Mouse (Mus musculus): ENCODE data around the gene Fbxo8. TPM values are rescaled to one million over a fixed set of nuclear protein-coding genes. Genes with fewer than 3 reads are reported as not detected.

Gene Fbxo8
- polyA plus RNA-seq, 1 experiment, result 10.2 TPM

DNA sequence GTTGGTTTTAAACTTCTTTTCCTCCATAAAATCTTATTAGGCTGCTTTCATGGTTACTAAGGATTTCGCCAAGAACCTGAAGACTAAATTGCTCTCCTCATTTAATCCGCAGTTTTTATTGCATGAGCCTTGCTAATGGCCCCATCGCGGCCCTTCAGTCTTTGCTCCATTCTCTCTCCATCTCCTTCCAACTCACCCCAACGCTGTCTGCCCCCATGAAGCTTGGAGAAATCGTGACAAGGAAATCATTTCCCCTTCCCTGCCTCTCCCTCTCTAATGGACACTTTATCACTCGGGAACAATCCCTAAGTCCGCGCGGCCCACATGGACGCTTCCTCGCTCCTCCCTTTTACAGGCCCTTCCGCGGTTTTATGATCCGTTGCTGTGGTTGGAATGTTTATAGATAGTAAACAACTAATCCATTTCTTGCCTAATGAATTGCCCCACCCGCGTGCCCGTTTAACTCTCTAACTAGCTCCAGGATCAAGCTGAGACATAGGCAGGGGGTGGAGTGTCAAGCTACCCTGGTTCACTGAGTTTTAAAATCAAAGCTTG lies 71.7 kb downstream of the Fbxo8 start:
- TF ChIP-seq MYOG (IDR thresholded peaks at IDR 0.05; ENCODE audit: control insufficient read depth in 1 of 3, insufficient read depth in 1 of 3, insufficient read length in 2 of 3, low read depth in 2 of 3), result no peak
- no peak for TF ChIP-seq E2F4 (IDR thresholded peaks at IDR 0.05; ENCODE audit: insufficient read depth)
- no peak for TF ChIP-seq MAX (IDR thresholded peaks at IDR 0.05; ENCODE audit: low read depth)
- TF ChIP-seq POLR2A (IDR thresholded peaks at IDR 0.05; ENCODE audit: insufficient read length, low read depth), result no peak
- no peak for TF ChIP-seq REST (IDR thresholded peaks at IDR 0.05; ENCODE audit: insufficient read depth, insufficient read length)
- TF ChIP-seq POLR2AphosphoS2 (IDR thresholded peaks at IDR 0.05; ENCODE audit: insufficient read length, low read depth), result no peak
- TF ChIP-seq SRF (IDR thresholded peaks at IDR 0.05; ENCODE audit: control insufficient read depth, insufficient read length, low read depth), result no peak
- TF ChIP-seq MYOD1 (IDR thresholded peaks at IDR 0.05; ENCODE audit: control insufficient read depth in 1 of 3, insufficient read length in 2 of 3, low read depth in 2 of 3), result no peak
- no peak for TF ChIP-seq TCF3 (IDR thresholded peaks at IDR 0.05; ENCODE audit: insufficient read length, low read depth)
- no peak for TF ChIP-seq TCF12 (IDR thresholded peaks at IDR 0.05; ENCODE audit: insufficient read depth, poor library complexity, severe bottlenecking)
- TF ChIP-seq CEBPB (IDR thresholded peaks at IDR 0.05; ENCODE audit: insufficient read depth, poor library complexity, severe bottlenecking), result no peak
- no peak for TF ChIP-seq USF1 (IDR thresholded peaks at IDR 0.05; ENCODE audit: low read depth)
- no peaks in the 10 kb centered on the region for H3K79me2 ChIP-seq (ENCODE audit: control insufficient read depth, insufficient read depth)
- H3K4me3 ChIP-seq, result no peak overlapping the region
- no peaks in the 10 kb centered on the region for H3K36me3 ChIP-seq (ENCODE audit: control insufficient read depth, insufficient read depth)
- peaks cover 33% of the 10 kb centered on the region for H3K27me3 ChIP-seq (ENCODE audit: control insufficient read depth, insufficient read depth, insufficient read length)
- H3K4me2 ChIP-seq (ENCODE audit: low read depth), result no peak overlapping the region
- no peak overlapping the region for H3ac ChIP-seq (ENCODE audit: control insufficient read depth, insufficient read length)

GRCm38 (mm10) chr8:56623346-56623745 lies 72.5 kb downstream of the Fbxo8 start:
- Histone ChIP-seq H3K36me3 (ENCODE audit: control insufficient read depth, insufficient read depth) (no peaks in the 10 kb centered on the region), H3K79me2 (ENCODE audit: control insufficient read depth, insufficient read depth) (no peaks in the 10 kb centered on the region), H3K4me2 (ENCODE audit: low read depth) (no peak overlapping the region), H3K4me3 (no peak overlapping the region), H3ac (ENCODE audit: control insufficient read depth, insufficient read length) (no peak overlapping the region), H3K27me3 (ENCODE audit: control insufficient read depth, insufficient read depth, insufficient read length) (peaks cover 33% of the 10 kb centered on the region)
- TF ChIP-seq TCF12 (IDR thresholded peaks at IDR 0.05; ENCODE audit: insufficient read depth, poor library complexity, severe bottlenecking) (no peak), POLR2A (IDR thresholded peaks at IDR 0.05; ENCODE audit: insufficient read length, low read depth) (no peak)

- H3K4me2 ChIP-seq (ENCODE audit: low read depth), result peak overlapping the region; percentile 32
- no peak for TF ChIP-seq MAX (IDR thresholded peaks at IDR 0.05; ENCODE audit: low read depth)
- no peak for TF ChIP-seq POLR2A (IDR thresholded peaks at IDR 0.05; ENCODE audit: insufficient read length, low read depth)
- TF ChIP-seq POLR2AphosphoS2 (IDR thresholded peaks at IDR 0.05; ENCODE audit: insufficient read length, low read depth), result no peak
- no peak for TF ChIP-seq TCF3 (IDR thresholded peaks at IDR 0.05; ENCODE audit: insufficient read length, low read depth)
- TF ChIP-seq CEBPB (IDR thresholded peaks at IDR 0.05; ENCODE audit: insufficient read depth, poor library complexity, severe bottlenecking), result no peak
- no peak for TF ChIP-seq SRF (IDR thresholded peaks at IDR 0.05; ENCODE audit: control insufficient read depth, insufficient read length, low read depth)
- TF ChIP-seq MYOG (IDR thresholded peaks at IDR 0.05; ENCODE audit: control insufficient read depth in 1 of 3, insufficient read depth in 1 of 3, insufficient read length in 2 of 3, low read depth in 2 of 3), result no peak
- no peak for TF ChIP-seq MYOD1 (IDR thresholded peaks at IDR 0.05; ENCODE audit: control insufficient read depth in 1 of 3, insufficient read length in 2 of 3, low read depth in 2 of 3)
- TF ChIP-seq REST (IDR thresholded peaks at IDR 0.05; ENCODE audit: insufficient read depth, insufficient read length), result no peak
- no peak for TF ChIP-seq E2F4 (IDR thresholded peaks at IDR 0.05; ENCODE audit: insufficient read depth)
- TF ChIP-seq TCF12 (IDR thresholded peaks at IDR 0.05; ENCODE audit: insufficient read depth, poor library complexity, severe bottlenecking), result no peak
- no peak for TF ChIP-seq USF1 (IDR thresholded peaks at IDR 0.05; ENCODE audit: low read depth)
Observed at GRCm38 (mm10) chr8:56629160-56629559, 78.3 kb downstream of the Fbxo8 start.

GRCm38 (mm10) chr8:56639277-56639676 lies 88.4 kb downstream of the Fbxo8 start:
- H3K4me2 ChIP-seq (ENCODE audit: low read depth), result no peak overlapping the region
- H3K36me3 ChIP-seq (ENCODE audit: control insufficient read depth, insufficient read depth), result no peaks in the 10 kb centered on the region
- H3K27me3 ChIP-seq (ENCODE audit: control insufficient read depth, insufficient read depth, insufficient read length), result no peaks in the 10 kb centered on the region
- H3ac ChIP-seq (ENCODE audit: control insufficient read depth, insufficient read length), result no peak overlapping the region
- H3K79me2 ChIP-seq (ENCODE audit: control insufficient read depth, insufficient read depth), result no peaks in the 10 kb centered on the region
- H3K4me3 ChIP-seq, result no peak overlapping the region
- TF ChIP-seq POLR2A (IDR thresholded peaks at IDR 0.05; ENCODE audit: insufficient read length, low read depth) (no peak), MAX (IDR thresholded peaks at IDR 0.05; ENCODE audit: low read depth) (no peak), SRF (IDR thresholded peaks at IDR 0.05; ENCODE audit: control insufficient read depth, insufficient read length, low read depth) (no peak), USF1 (IDR thresholded peaks at IDR 0.05; ENCODE audit: low read depth) (no peak), POLR2AphosphoS2 (IDR thresholded peaks at IDR 0.05; ENCODE audit: insufficient read length, low read depth) (no peak), E2F4 (IDR thresholded peaks at IDR 0.05; ENCODE audit: insufficient read depth) (no peak), REST (IDR thresholded peaks at IDR 0.05; ENCODE audit: insufficient read depth, insufficient read length) (no peak), CEBPB (IDR thresholded peaks at IDR 0.05; ENCODE audit: insufficient read depth, poor library complexity, severe bottlenecking) (no peak), MYOG (IDR thresholded peaks at IDR 0.05; ENCODE audit: control insufficient read depth in 1 of 3, insufficient read depth in 1 of 3, insufficient read length in 2 of 3, low read depth in 2 of 3) (no peak), TCF3 (IDR thresholded peaks at IDR 0.05; ENCODE audit: insufficient read length, low read depth) (no peak), MYOD1 (IDR thresholded peaks at IDR 0.05; ENCODE audit: control insufficient read depth in 1 of 3, insufficient read length in 2 of 3, low read depth in 2 of 3) (no peak), TCF12 (IDR thresholded peaks at IDR 0.05; ENCODE audit: insufficient read depth, poor library complexity, severe bottlenecking) (no peak)

More at GRCm38 (mm10) chr8:56629160-56629559, 78.3 kb downstream of the Fbxo8 start:
- no peak overlapping the region for H3ac ChIP-seq (ENCODE audit: control insufficient read depth, insufficient read length)
- H3K79me2 ChIP-seq (ENCODE audit: control insufficient read depth, insufficient read depth), result no peaks in the 10 kb centered on the region
- no peaks in the 10 kb centered on the region for H3K36me3 ChIP-seq (ENCODE audit: control insufficient read depth, insufficient read depth)
- no peak overlapping the region for H3K4me3 ChIP-seq
- H3K27me3 ChIP-seq (ENCODE audit: control insufficient read depth, insufficient read depth, insufficient read length), result peaks cover 6% of the 10 kb centered on the region

Other genes starting within 250 kb of the Fbxo8 start
- 14.9 TPM for gene Cep44, start within 50 bp of the Fbxo8 start, polyA plus RNA-seq (2012; fragmentation: generic; extraction: Trizol)

Measured in myocyte (in vitro differentiated cells).